Mouse (Mus musculus) thymus, postnatal 25 days (tissue): ENCODE data around the gene Clasp2.

Source experiments
- DNase-seq: peaks from one replicate; pipeline ENCODE4 v3.0.0; 2022

The Clasp2 gene

DNA sequence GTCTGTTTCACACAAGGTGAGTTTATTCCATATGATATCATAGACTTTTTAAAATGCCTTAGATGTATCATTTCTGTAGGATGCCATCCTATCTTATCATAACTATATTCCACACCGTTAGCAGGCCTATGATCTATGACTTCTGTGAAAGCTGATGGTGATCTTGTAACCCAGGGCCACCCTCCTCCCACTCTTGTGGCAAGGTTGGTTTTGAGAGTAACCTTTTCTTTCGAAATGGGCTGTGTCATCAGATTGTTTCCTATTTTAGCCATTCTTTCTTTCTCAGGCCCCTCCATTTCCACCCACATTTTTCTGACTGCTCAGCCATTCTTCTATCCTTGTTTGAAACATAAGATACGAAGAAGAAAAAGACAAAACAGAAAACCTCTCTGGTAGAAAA lies 88.9 kb downstream of the Clasp2 start:
- DNase-seq = no peak

GRCm38 (mm10) chr9:113833481-113833880 lies 92.2 kb downstream of the Clasp2 start:
- DNase-seq = no peak

DNA sequence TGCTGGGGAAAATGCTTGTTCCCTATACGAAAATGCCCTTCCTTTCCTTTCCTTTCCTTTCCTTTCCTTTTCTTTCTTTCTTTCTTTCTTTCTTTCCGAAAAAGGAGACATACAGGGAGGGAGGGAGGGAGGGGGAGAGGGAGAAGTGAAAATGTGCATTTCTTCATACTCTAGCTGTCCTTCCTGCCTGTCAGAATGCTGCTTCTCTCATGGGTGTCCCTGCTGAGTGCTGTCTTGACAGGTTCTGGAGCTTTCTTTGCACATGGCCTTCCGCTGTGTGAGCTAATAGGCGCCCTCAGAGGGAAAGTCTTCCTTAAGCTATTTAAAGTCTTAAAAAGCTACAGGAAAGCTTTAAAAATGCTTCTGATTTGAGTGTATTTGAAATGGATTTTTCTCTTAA lies 95.7 kb downstream of the Clasp2 start:
- no peak for DNase-seq

GRCm38 (mm10) chr9:113837461-113837860 lies 96.2 kb downstream of the Clasp2 start:
- no peak for DNase-seq

- no peak for DNase-seq
Measured at GRCm38 (mm10) chr9:113844029-113844428, 102.8 kb downstream of the Clasp2 start.

- no peak for DNase-seq
Measured at GRCm38 (mm10) chr9:113855441-113855840, 114.2 kb downstream of the Clasp2 start.

GRCm38 (mm10) chr9:113857281-113857928 lies 116.1 kb downstream of the Clasp2 start:
- DNase-seq = no peak

DNA sequence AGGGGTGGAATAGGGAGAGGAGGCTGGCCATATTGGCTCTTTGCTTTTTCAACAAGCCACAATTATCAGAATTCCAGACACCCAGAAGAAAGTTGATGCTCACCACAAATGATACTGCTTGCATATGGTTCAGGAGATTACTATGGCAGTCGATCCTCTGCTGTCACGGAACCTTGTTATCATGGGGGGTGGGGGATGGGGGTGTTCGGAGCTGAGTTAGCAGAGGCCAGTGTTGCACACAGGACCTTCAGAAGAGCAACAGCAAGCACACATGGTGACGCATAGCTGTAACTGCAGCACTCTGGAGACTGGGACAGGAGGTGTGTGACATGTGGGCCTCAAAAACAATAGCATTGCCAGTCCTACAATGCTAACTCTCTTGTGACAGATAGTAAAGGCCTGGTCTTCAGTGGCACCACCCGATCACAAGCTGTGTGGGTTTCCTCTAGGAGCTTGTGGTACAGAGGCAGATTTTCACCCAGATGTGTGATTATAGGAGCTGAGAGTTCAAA lies 116.7 kb downstream of the Clasp2 start:
- DNase-seq = no peak

- DNase-seq = no peak
Measured at GRCm38 (mm10) chr9:113859420-113859819, 118.1 kb downstream of the Clasp2 start.

GRCm38 (mm10) chr9:113863370-113863999 lies 122.2 kb downstream of the Clasp2 start:
- no peak for DNase-seq

GRCm38 (mm10) chr9:113867951-113868350 lies 126.7 kb downstream of the Clasp2 start:
- no peak for DNase-seq

DNA sequence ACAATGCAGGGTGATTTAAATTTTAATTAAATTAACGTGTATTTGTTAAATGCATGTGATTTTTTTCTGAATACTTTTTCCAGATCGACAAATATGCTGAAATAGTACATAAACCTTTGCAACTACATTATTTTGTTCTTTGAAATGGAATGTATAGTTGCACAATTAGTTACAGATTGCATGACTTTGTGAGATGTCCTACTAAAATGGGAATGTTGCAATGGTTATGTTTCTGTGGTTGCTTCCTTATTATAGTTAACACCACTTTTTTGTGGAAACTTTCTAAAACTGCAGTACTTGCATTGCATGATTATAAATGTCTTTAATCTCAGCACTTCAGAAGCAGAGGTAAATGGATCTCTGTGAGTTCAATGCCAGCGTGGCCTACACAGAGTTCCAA lies 153.6 kb downstream of the Clasp2 start:
- no peak for DNase-seq

GRCm38 (mm10) chr9:113903136-113903535 lies 161.9 kb downstream of the Clasp2 start:
- no peak for DNase-seq

DNA sequence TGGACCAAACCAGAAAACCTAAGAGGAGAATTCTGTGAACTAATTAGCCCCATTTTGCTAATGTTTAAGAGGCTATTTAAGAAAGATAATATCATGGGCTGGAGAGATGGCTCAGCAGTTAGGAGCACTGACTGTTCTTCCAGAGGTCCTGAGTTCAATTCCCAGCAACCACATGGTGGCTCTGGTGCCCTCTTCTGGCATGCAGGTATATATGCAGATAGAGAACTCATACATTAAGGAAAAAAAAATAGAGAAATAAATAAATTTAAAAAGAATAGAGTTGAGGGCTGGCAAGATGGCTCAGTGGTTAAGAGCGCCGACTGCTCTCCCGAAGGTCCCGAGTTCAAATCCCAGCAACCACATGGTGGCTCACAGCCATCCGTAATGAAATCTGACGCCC lies 163.0 kb downstream of the Clasp2 start:
- peak; percentile 3 for DNase-seq

GRCm38 (mm10) chr9:113915789-113916188 lies 174.5 kb downstream of the Clasp2 start:
- DNase-seq = no peak

GRCm38 (mm10) chr9:113922677-113923076 lies 181.4 kb downstream of the Clasp2 start:
- no peak for DNase-seq

DNA sequence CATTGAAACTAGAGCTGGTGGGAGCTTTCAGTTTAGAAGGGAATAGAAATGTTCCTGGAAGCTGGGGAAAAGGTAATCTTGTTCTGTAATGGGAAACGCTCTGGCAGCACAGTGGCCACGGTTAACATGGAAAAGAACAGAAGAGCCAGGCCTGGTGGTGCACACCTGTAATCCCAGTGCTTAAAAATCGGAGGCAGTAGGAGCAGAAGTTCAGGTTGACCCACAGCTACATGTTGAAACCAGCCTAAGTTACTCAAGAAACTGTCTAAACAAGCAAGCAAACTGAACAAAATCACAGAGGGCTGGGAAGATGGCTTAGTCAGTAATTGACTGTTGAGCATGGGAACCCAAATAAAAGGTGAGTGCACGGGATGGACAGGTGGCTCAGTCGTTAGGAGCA lies 183.6 kb downstream of the Clasp2 start:
- DNase-seq = no peak

GRCm38 (mm10) chr9:113928591-113928990 lies 187.3 kb downstream of the Clasp2 start:
- no peak for DNase-seq

- no peak for DNase-seq
Measured at GRCm38 (mm10) chr9:113929676-113930075, 188.4 kb downstream of the Clasp2 start.

GRCm38 (mm10) chr9:113930534-113931374 lies 189.5 kb downstream of the Clasp2 start, which contains the start of gene Ubp1:
Gene Ubp1, plus strand, starts transcription at chr9:113930934.
- peak; percentile 92 for DNase-seq

DNA sequence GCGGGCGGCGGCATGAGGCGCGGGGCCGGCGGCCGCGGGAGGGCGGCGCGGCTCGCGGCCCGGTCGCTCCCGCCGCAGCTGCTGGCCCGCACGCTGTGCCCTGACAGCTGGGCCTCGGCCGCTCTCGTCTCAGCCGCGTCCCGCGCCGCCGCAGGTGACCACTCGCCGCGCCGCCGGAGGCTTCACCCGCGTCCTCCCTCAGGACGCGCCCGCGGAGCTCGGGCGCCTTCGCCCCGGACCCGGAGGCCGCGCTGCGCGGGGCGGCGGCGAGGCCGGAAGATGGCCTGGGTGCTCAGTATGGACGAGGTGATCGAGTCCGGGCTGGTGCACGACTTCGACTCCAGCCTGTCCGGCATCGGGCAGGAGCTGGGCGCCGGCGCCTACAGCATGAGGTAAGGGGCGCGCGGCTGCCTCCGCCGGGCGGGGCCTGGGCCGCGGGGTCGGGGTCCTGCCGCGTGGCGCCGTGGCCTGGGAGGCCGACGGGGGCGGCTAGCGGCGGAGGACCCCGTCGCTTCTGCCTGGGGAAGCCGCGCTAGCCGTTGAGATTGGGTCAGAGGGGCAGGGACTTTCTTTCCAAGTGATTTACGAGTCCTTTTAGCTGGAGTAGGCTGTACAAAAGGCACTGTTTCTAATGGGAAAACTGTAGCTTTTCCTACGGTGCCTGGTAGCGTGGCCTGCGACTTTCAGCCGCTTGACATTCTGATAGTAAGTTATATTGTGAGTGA lies 190.3 kb downstream of the Clasp2 start:
- peak; percentile 38 for DNase-seq

DNA sequence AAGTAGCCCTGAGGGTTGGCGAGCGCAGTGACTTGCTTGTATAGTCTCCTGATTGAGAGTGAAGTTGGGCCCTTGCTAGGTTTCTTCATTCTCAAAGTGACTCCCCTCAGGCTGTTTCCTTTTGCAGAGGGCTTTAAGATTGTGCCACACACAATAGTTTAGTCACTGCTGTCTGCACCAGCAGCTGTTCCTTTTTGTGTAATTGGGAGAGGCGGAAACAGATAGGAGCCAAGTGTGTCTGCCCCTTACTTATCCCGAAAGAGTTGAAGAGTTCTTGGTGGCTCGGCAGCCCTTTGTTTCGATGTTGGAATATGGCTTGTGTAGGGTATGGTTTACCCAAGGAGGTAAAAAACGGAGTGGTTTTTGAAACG lies 190.8 kb downstream of the Clasp2 start:
- DNase-seq = peak; percentile 19

GRCm38 (mm10) chr9:113932501-113932900 lies 191.2 kb downstream of the Clasp2 start:
- DNase-seq = no peak
